Mouse (Mus musculus) embryonic fibroblast, embryonic 13.5 days (primary cell): ENCODE measurements around the gene Etv1. TPM values are rescaled to one million over a fixed set of nuclear protein-coding genes. Genes with fewer than 3 reads are reported as not detected.

Source experiments
- H3K27ac ChIP-seq: 2 replicates; pipeline ENCODE4 v1.5.1; 2012; ENCODE audit warnings: low read length, control low read depth, inconsistent platforms; ENCODE audit not compliant: insufficient read depth
- H3K4me1 ChIP-seq: 2 replicates; pipeline ENCODE4 v1.6.1; 2011; ENCODE audit warnings: low read length; ENCODE audit not compliant: control insufficient read depth, insufficient read depth
- H3K4me3 ChIP-seq: 2 replicates; pipeline ENCODE4 v1.5.1; 2011; ENCODE audit warnings: mild to moderate bottlenecking, control low read depth, low read length; ENCODE audit not compliant: insufficient read depth
- CTCF ChIP-seq: IDR thresholded peaks from 2 replicates; pipeline ENCODE4 v1.5.1; 2011; ENCODE audit warnings: mild to moderate bottlenecking, control low read depth, low read length, moderate library complexity, borderline replicate concordance; ENCODE audit not compliant: insufficient read depth
- POLR2A ChIP-seq: IDR thresholded peaks from 2 replicates; pipeline ENCODE4 v1.6.1; 2011; ENCODE audit warnings: low read depth, mild to moderate bottlenecking, control low read depth, low read length, moderate library complexity
- polyA plus RNA-seq: library from polyadenylated mRNA; stranded (reverse); fragments of >200 nt; gene quantifications from 2 replicates; pipeline ENCODE4 v1.2.4, GENCODE M21; 2011; ENCODE audit warnings: low read depth; ENCODE audit not compliant: missing spikeins, insufficient read length

Etv1 gene
- polyA plus RNA-seq, 1 experiment: 2.4 TPM

DNA sequence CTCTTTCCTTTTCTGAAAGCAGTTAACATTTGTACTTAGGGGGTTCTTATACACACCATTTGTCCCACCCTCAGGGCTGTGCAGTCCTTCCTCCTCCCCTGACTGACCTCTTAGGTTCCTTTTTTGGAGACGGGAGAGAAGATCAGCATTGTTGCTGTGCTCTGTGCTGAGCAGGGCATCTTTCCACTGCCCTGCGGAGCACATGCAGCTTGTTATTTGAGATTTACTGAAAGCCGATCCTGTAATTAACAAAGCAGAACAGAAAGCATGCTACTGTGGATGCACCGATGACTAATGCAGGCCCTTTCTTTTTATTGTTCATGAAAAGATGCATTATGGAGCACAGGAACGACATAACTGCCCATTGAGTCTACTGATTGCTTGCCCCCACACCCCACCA is 75.1 kb downstream of the Etv1 start:
- Histone ChIP-seq H3K4me1 (no peaks in the 10 kb centered on the region), H3K27ac (no peak overlapping the region), H3K4me3 (no peak overlapping the region)
- no peak for TF ChIP-seq CTCF
- no peak for TF ChIP-seq POLR2A

DNA sequence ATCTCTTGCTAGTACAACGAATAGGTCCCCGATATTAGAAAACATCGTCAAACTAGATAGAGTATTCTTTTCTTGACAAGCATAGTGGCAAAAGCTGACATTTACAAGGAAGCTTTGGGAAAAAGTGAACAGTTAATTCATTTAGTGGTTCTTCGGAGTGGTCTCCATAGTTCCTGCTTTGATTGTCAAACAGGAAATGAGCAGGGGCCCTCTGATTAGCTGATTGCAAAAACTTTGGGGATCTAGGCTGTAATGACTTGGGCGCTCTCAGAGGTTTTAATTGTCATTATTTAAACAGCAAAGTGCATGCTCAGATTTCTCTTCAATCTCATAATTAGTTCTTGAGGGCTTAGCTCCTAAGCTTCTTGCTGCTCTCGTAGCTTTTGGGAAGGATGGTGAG is 75.6 kb downstream of the Etv1 start:
- no peak overlapping the region for H3K27ac ChIP-seq
- no peak for TF ChIP-seq CTCF
- TF ChIP-seq POLR2A: no peak
- H3K4me3 ChIP-seq: no peak overlapping the region
- H3K4me1 ChIP-seq: no peaks in the 10 kb centered on the region

DNA sequence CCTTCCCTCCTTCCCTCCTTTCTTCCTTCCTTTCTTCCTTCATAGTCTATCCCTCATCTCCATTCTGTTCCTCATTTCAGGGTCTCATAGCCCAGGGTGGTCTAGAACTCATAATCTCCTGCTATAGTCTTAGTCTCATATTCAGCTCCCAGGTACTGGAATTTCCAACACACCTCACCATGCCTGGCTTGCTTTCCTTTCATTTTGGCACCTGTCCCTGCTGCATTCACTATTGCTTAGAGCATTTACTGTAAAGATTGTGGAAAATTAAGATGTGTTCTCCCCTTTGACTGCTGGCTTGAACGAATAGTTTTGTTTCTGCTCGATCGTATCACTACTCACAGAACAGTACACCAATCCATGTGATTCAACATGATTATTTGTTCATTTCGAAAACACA is 80.5 kb downstream of the Etv1 start:
- no peak for TF ChIP-seq CTCF
- TF ChIP-seq POLR2A: no peak

DNA sequence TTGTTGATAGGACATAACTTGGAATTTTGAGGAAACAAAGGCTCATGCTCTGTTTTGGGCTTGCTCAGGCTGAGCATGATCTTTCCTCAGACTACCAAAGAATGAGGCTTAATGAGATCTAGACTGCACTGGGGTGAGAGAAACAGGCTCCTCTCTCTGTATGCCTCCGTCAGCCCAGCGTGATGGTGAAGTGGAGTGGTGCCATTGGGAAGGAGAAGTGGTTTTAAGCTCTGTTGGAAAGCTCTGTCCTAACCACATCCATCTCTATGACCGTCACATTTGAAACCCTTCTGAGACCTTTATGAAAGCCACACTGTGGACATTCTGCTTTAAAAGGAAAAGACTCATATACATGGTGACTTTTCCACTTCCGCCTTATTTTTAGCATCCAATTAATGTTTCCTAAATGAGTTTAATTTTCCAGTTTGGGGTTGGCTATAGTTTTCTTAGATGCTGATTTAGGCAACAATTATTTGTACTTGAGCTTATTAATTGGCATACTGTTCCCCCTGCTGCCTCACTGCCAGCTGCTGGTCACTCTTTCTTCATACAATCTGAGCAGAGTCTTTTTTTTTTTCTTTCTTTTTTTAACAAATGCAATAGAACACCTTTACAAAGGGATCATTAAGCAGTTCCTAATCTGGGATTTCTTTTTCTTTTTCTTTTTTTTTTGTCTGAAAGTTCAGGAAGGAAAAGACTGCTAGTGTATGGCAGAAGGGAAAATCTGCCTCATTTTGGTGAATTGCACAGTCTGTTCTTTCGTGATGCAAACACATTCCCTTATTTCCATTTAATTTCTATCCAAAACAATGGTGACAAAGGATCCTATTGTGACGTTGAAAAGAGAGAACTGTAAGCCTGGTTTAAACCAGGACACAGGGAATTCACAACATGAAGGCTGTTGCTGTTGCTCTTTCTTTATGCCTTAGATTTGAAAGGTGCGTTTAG is 81.3 kb downstream of the Etv1 start:
- H3K27ac ChIP-seq: no peak overlapping the region
- no peak overlapping the region for H3K4me3 ChIP-seq
- TF ChIP-seq CTCF (no peak), POLR2A (no peak)
- no peaks in the 10 kb centered on the region for H3K4me1 ChIP-seq

More for the DNA sequence above, 80.5 kb downstream of the Etv1 start:
- Histone ChIP-seq H3K4me1 (no peaks in the 10 kb centered on the region), H3K4me3 (no peak overlapping the region), H3K27ac (no peak overlapping the region)

DNA sequence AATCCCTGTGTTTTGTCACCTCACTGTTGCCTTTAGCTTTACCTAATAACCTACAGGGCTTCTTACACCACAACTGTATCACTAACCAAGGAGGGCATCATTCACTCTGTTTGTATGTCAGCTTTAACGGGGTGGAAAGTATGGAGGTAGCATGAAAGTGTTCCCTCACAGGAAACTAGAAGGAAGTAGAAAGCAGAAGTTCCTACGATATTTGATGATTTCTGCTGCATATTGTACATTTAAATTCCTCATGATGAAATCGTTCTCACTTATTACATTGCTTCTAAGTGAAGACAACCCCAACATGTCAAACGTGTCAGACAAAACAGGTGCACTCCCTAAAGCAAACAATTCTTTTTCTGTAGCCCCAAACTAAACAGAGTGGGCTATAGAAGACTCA is 84.2 kb downstream of the Etv1 start:
- no peak overlapping the region for H3K27ac ChIP-seq
- no peak overlapping the region for H3K4me3 ChIP-seq
- H3K4me1 ChIP-seq: no peaks in the 10 kb centered on the region
- no peak for TF ChIP-seq POLR2A

DNA sequence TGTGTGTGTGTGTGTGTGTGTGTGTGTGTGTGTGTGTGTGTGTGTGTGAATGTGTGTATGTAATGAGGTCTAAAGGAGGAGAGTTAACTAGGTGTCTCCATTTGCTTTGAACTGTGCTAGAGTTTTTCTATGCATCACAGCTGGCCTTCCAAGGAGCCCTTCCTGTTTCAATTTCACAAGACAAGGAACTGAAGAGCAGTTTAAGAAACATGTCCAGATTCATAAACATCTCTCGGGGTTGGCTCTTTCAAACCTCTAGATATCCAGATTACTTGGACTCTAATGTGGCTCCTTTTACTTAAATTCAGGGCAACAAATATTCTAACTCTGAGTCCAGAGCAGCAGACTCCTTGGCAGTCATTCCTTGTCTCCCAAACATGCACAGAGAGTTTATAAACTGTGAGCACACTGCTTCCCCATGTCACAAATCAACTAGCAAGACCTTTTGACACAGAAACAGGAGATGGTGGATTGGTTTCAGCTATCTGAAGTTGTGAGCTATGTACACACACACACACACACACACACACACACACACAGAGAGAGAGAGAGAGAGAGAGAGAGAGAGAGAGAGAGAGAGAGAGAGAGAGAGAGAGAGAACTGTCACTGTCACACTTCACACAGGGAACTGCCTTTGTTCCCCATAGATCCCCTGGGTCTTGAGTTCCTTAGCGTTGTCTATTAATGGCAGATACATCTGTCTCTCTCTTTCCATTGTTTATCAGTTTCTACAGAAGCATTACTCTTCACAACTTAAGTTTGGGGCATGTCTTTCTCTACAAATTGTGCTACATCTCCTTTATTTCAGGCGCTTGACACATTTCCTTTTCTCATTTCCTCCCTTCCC is 85.0 kb downstream of the Etv1 start:
- no peak overlapping the region for H3K27ac ChIP-seq
- no peaks in the 10 kb centered on the region for H3K4me1 ChIP-seq
- no peak for TF ChIP-seq POLR2A
- TF ChIP-seq CTCF: no peak
- H3K4me3 ChIP-seq: no peak overlapping the region

DNA sequence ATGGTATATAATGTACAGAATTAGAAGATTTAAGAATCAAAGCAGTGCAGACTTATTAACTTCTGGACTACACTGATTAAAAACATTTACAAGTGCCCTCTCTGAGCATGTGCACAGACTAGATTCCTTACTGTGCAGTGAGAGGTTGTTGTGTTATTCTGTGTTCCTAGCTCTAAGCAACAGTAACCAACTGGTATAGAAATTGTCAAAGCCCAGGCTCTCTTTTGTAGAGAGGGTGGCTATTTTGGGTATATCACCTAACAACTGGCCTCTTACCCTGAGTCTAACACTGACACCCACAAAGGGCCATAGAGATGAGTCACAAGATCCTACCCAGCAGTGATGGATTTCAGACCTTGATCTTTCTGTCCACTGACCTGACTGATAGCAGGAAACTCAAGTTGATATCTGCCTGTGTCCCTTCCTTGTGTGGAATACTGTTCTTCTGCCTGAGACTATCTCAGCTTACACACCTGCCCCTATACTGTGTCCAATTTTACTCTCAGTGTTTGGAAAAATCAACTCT is 95.4 kb downstream of the Etv1 start:
- H3K27ac ChIP-seq: no peak overlapping the region
- no peaks in the 10 kb centered on the region for H3K4me1 ChIP-seq
- TF ChIP-seq CTCF: no peak
- TF ChIP-seq POLR2A: no peak
- H3K4me3 ChIP-seq: no peak overlapping the region

DNA sequence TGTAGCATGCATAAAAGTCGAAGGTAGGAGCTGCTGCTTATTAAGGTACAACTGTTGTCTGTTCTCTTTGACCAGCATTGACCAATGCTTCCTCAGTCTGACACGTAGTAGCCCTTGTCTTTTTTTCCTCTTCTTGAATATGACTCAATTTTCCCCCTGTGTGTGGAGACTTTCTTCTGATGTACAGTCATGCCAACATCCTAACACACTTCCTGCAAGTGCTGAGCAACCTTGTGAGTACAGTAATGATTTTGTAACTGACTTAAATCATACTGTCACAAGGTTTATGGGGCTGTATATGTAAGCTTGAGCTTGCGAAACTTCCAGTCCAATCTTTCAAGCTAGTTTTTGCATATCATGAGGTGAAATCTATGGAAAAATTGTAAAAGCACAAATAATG is 125.3 kb downstream of the Etv1 start:
- TF ChIP-seq POLR2A: no peak
- TF ChIP-seq CTCF: no peak
- no peak overlapping the region for H3K4me3 ChIP-seq
- H3K4me1 ChIP-seq: no peaks in the 10 kb centered on the region
- H3K27ac ChIP-seq: no peak overlapping the region

DNA sequence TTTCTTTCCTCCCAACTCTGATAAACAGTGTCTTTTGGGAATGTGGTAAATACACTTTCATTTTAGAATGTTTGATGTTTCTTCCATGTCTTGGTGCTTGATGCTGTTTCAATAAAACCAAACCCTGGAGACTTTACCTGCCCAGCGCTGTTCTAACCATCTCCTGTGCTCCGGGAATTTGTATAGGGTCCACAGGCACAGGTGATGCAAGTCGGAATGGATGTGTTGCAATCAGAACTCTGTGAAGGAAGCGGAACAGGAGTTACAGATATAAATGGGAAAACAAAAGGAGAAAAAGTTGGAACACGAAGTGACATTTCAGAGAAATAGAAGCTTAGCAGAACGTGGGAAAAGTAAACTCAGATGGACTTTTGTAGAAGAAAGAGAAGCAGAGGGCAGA is 127.1 kb downstream of the Etv1 start:
- no peaks in the 10 kb centered on the region for H3K4me1 ChIP-seq
- TF ChIP-seq POLR2A (no peak), CTCF (no peak)
- H3K27ac ChIP-seq: no peak overlapping the region
- no peak overlapping the region for H3K4me3 ChIP-seq
